Mouse (Mus musculus) urinary bladder, adult 18-20 months (tissue): Measurements from ENCODE around the gene Dclk2.

ENCODE experiments used
- DNase-seq, 2 experiments: peaks; one replicate each; pipeline ENCODE4 v3.0.0; 2022; ENCODE audit warnings: low spot score in 2 of 2, mixed read lengths in 2 of 2

The Dclk2 gene

DNA sequence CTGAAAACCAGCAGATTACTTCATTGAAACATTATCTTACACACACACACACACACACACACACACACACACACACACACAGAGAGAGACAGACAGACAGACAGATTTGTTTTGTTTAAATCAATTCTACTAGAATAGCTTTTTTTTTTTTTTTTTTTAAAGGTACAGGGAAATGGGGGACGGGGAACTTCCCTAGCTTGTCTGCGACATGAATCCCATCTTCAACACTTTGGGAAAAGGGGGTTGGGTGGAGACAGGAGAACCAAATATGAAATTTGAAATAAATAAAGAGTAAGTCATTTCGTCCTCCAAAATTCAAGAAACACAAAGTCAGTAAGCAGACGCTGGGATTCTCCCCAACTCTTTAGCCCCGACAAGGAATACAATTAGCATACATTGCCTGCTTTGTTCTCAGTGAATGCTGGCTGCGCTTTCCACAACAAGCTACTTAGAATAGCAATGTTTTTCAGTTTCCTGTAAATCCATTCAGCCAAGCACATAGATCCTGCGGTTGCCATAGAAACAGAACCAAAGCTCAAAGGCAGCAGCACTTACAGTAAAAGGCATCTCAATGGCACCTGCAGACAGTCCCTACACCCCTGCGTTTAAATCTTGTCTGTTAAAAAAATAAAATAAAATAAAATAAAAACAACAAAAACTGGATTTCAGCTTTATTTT is 75.7 kb downstream of the Dclk2 start:
- DNase-seq, result no peak

- no peak for DNase-seq
These were observed 78.2 kb downstream of the Dclk2 start for GRCm38 (mm10) chr3:86842461-86842860.

GRCm38 (mm10) chr3:86839606-86840005 is 81.0 kb downstream of the Dclk2 start:
- DNase-seq, result no peak

GRCm38 (mm10) chr3:86837386-86837785 is 83.3 kb downstream of the Dclk2 start:
- no peak for DNase-seq

DNA sequence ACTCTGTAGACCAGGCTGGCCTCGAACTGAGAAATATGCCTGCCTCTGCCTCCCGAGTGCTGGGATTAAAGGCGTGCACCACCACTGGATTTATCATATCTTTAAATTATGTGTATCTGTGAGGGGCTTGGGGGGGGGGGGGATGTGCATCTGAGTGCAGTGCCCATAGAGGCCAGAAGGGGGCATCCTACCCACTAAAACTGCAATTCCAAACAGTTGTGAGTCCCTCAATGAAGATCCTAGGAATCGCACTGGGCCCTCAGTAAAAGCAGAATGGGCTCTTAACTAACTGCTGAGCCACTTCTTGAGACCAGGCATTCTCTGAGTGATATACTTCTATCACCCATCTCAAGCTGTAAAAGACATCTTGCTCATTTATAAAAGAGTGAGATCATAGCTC is 85.5 kb downstream of the Dclk2 start:
- no peak for DNase-seq

DNA sequence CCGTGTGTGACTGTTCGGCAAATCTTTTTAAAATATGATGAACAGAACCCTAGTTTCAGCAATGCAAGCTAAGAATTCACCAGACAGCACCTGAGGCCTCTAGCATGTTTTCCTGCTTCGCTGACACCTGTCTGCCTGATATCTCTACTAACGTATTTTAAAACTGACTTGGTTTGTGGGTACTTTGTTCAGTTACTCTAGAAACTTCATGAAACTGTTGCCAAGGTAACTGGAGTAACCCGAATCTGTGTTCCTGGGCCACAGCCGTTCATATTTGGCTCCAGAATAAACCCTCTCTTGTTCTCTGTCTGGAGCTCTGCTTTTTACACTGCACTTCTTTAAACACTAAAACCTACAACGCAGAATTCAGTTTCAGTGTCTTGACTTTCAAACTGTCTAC is 86.3 kb downstream of the Dclk2 start:
- DNase-seq, result no peak

DNA sequence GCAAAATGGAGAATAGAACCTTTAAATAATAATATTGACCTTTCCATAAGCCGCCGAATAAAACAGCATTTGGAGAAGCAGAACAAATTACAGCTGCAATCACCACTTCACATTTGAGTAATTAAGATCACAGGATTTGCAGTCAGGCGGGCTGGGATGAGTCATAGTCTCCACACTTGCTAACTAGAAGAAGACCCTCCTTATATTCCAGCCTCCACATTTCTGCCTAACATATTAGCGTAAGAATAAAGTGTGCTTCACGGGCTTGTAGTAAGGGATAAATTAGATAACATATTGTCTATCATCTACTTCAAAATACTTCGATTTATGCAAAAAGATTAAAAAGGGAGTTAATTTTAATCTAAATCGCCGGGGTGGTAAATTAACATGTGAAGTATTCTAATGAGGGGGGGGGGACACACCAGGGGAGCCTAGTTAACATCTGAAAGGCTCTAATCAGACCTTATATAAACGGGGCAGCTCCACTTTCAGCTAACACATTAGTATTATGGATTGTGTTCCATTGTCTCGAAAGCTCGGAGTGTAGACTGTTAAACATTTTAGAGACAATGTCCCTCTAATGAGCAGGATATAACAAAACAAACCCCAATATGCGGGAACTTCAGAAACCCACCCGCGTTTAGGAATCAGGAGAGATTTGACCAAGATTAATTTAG is 87.9 kb downstream of the Dclk2 start:
- DNase-seq, result no peak

DNA sequence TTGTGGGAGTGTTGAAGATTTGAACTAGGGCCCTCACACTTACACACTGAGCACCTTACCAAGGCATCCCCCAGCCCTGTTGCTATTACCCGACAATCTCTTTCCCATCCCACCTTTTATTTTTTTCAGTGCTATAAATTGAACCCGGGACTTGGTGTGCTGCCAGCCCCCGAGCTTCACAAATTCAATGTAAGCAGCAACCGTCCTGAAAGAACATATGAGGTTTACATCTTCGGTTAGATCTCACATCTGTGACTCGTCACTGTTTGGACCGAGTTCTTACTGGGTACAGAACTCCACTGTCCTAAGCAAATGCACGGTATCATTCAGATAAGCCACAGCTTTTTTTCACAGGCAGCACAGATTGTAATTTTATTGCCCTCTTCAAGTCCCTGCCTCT is 88.5 kb downstream of the Dclk2 start:
- DNase-seq, result no peak

GRCm38 (mm10) chr3:86827506-86827905 is 93.1 kb downstream of the Dclk2 start:
- DNase-seq, result no peak

DNA sequence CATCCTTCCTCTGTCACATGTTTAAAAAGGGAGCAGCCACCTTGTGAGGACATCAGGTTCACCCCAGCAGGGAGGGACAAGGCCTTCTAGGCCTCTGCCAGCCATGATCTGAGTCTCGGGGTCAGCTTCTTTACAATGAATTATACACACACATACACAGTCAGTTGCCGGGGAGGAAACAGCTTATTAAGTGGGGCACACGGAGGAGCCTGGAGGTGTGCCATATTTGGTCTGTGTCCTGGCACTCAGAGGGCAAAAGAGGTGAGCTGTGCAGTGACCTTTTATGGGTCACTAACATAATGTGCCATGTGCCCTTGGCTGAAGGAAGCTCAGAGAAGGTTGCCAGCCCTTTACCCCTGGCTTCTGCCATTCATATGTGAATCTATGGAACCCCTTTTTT is 99.3 kb downstream of the Dclk2 start:
- no peak for DNase-seq

DNA sequence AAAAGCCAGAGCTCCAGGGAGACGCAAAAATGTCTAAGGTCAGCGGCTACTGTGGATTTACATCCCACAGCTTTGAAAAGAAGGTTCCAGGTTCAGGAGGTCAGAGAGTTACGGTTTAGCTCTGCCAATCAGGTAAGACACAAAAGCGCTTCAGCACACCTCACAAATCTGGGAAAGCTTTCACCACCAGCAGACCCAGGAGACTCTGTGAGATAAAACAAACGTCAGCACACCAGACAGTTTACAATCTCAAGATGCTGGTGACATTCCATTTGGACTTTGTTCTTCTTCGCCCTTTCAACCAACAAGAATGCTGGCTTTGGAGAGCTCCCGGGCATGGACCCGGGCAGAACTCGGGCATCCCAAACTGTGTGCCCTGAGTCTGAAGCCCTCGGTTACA is 100.3 kb downstream of the Dclk2 start:
- DNase-seq, result no peak

DNA sequence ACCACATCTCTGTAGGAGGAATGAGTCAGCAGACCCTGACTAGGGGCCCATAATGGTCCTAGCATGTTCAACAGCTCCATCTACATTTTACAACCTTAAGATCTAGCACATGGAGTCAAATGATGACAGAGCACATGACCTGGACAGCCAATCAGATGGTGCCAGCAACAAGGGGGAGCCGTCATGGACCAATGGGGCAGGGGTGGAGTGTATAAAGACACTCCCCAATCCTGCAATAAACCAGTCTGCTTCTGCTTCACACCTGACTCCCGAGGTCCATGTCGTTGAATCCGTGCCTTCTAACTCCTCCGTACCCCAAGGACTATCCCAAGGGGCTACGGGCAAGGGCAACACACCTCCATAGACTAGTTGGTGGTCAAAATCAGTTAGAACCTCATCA is 101.3 kb downstream of the Dclk2 start:
- DNase-seq, result no peak

DNA sequence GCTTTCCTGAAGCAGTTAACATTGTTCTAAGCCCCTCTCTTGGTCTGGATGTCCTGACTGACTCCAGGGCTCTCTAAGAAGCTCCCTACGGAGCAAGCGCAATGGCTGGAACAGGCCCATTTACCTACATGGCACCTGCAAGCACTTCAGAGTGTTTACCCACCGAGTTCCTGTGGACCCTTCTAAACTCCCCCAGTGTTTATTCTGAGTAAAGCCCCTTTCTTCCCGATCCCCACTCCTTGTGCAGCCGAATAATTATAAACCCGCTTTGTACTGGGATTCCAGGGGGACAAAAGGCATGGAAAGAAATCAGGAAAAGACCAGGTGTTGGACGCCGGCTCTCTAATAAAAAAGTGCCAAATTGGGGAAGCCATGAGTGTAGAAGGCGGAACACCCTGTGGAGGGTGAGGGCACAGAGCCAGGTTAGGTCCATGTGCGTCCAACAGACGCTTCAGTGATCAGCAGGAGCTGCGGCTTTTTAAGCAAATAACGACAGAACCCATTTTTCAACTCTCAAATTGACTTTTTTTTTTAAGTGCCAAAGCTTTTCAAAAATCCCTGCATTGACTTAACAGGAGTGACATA is 102.6 kb downstream of the Dclk2 start:
- no peak for DNase-seq

DNA sequence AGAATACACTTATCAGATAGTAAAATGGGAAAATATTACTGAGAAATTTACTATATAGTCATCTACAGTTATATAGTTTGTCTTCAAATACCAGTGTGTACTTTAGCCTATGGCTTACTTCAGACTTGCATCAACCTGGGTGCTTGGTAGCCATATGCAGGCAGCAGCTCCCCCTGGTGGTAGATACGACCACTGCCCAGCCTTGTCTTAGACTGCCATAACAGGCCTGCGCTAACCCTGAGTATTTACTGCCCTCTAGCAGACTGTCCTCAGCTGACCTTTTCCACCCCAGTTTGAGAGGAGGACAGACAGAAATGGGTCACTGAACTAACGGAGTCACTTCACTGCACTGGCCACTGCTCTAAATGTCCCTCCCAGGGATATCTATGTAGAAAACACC is 108.0 kb downstream of the Dclk2 start:
- peak; percentile 47 to 61 for DNase-seq

- no peak for DNase-seq
These were observed 109.7 kb downstream of the Dclk2 start for GRCm38 (mm10) chr3:86810908-86811307.

DNA sequence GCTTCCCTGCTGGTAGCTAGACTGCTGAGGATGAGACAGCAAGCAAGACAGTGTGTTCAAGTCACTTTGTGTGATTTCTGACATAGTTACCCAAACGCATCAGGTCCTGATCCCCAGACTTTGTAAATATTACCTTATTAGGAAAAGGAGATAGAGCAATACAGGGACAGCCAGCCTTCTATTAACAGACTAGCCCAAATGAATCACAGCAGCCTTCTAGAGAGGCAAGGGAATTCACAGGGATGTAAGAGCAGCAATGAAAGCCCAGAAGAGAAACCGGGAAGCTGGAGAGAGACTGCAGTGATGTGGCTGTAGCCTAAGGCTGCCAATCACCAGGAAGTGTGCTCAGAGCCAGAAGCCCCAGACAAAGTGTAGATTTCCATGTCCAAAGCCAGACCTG is 111.0 kb downstream of the Dclk2 start:
- no peak for DNase-seq

DNA sequence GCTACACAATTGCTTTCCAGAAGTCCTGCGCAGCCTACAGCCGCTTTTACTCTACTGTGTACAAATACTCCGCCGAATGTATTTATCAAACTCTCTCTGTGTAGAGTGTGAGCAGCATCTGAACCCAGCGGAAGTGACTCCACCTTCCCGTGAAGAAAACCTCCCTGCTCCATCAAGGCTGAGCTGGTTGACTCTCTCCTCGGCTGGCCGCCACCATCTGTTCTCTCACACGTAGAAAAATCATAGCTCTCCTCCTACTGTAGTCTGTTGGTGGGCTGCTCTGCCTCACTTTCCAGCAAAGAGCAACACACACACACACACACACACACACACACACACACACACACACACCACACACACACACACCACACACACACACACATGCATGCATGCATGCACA is 111.5 kb downstream of the Dclk2 start:
- no peak for DNase-seq

DNA sequence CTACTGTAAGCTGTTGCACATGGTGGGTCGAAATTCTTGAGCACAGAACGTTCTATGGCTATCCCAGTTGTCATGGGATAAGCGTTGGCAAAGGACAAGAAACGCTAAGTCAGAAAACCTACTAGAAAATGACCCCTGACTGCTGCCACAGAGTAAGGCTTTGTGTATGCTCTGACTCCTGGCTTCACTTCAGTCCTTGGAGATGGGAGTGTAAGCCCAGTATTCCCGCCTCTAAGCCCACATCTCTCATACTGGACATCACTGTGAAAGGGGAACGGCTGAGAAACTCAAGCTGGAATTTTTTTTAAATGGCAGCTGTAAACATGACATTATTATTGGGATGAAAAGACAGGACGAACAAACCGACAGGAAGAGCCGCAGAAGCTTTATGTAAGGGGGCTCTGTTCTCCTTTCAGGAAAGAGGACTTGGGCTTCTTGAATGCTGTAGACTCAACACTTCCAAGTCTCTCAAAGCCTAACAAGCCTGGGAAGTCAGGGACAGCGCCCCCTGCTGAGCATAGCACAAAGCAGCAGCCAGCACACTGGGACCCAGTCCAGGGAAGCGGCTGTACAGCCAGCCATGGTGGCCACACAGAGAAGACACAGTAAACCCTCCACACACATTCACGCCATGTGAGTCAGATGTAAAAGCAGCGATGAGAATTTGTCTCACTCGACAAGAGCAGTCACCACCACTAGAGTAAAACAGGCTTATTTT is 112.7 kb downstream of the Dclk2 start:
- DNase-seq, result no peak

- DNase-seq, result no peak
These were observed 113.8 kb downstream of the Dclk2 start for GRCm38 (mm10) chr3:86806834-86807233.

- no peak for DNase-seq
These were observed 116.4 kb downstream of the Dclk2 start for GRCm38 (mm10) chr3:86804265-86804664.

DNA sequence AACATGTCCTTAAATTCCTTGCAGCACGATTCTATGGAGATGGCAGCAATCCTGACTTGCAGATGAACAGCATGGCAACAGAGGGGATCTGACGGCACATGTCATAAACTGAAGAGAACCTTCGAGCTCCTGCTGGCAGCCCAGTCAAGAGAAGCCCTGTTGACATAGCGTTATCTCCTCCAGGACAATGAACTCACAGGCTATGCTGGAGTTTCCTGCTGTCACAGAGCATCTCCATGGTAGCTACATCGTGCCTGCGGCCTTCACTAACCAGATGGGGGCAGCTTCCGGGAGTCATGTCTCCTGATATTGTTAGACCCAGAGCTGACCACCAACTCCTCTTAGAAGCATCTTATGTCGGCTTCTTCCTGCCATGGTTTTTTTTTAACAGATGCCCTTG is 117.8 kb downstream of the Dclk2 start:
- DNase-seq, result no peak

DNA sequence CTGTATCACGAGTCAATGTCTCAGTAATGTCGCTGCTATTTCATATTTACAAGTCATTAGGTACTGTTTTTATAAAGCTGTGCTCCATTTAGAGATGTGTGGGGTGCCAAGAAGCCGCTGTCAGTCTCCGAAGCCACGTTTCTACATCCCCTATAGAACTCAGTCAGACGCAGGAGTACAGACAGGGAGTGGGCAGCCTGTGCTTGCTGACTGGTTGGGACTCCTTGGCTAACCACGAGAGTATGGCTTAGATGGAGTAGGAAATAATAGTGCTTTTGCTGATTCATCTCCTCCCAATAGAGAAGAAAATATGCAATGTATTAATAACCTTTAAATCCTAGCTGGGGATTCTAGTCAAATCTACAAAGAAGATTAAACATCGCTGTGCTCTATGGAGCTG is 119.8 kb downstream of the Dclk2 start:
- DNase-seq, result no peak

DNA sequence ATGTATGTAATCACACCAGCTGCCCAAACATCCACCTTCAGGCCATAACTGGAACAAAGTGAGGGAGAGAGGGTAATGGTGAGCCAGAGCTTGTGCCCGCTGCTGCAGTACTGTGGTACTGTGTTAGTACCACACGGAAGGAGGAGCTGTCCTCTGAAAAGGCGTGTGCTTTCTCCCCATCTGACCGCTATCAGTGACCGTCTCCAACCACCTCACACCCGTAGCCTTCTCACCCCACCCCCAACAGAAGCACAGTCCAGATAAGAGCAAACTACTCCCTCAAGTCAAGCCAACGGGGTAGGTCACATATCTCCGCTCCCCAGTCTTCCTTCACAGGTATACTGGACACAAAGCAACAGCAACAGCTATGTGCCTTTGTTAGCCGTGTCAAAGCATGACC is 121.6 kb downstream of the Dclk2 start:
- no peak for DNase-seq
